Mouse (Mus musculus) G1E (cell line): Measurements from ENCODE around the gene Tet2.

ENCODE experiments used
- CTCF ChIP-seq: IDR thresholded peaks from 2 replicates; pipeline ENCODE4 v1.5.1; 2012; ENCODE audit warnings: low read depth, low read length, inconsistent platforms, mixed read lengths
- GATA1 ChIP-seq: IDR thresholded peaks from 2 replicates; pipeline ENCODE4 v1.6.1; 2012; ENCODE audit warnings: borderline replicate concordance, low read length, inconsistent platforms, mixed read lengths
- TAL1 ChIP-seq: conservative IDR thresholded peaks from 2 replicates; pipeline ENCODE4 v1.6.1; 2012; ENCODE audit warnings: low read depth, low read length, inconsistent platforms, mixed read lengths

DNA sequence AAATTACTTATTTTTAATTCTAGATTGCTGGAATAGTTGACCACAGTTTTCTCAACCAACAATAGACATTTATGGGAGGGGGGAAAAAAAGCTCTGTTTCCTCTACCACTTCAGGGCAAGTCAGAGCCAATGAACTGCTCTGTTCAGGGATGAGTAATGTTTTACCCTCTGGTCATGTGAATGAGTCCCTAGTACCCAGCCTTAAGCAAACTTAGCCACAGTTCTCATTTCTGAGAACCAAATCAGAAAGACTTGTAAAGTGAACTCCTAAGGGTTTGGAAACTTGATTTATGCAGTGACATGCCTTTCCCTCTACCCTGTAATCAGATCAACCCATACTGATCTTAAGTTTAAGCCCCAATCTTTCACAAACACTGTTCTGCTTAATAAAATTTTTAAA lies 2.9 kb downstream of the Tet2 start:
- TF ChIP-seq TAL1 (no peak), CTCF (no peak), GATA1 (no peak)
